20 mouse cellular contexts compared by ENCODE assay signal in genomic region chr7:65586429-65586828, GRCm38 (mm10). TPM values are rescaled to one million over a fixed set of nuclear protein-coding genes. Genes with fewer than 3 reads are reported as not detected.
DNase-seq lines count a peak whose midpoint lies in the region; ATAC-seq and TF ChIP-seq lines count a peak whose summit lies in the region.
"Had no signal": no experiment of that assay in that cellular context is flagged by ENCODE, and none has a peak within 500 bp of the region (broad histone marks: within the 10 kb centered on the region; RNA-seq: fewer than 3 reads in every experiment).

No protein-coding gene starts in this region.

- dilution Hi-C loops in CH12.LX (cut with MboI; ENCODE audit: extremely low pct_ligation_motif_present, extremely low pct_unique_long_range_greater_than_20kb, low sequenced_read_pairs) = no loop called here

- no peaks in the 10 kb centered on the region for H3K27me3 ChIP-seq in embryonic facial prominence, embryonic 11.5 days (ENCODE audit: control insufficient read depth, insufficient read depth, low read length)
- no peaks in the 10 kb centered on the region for H3K27me3 ChIP-seq in embryonic facial prominence, embryonic 10.5 days (replicated peaks; ENCODE audit: low read depth, poor library complexity, severe bottlenecking)
- no peaks in the 10 kb centered on the region for H3K27me3 ChIP-seq in lung, embryonic 14.5 days (ENCODE audit: insufficient read depth, low read length)
- no peaks in the 10 kb centered on the region for H3K27me3 ChIP-seq in CH12.LX (replicated peaks)
- H3K27me3 ChIP-seq: embryonic facial prominence, embryonic 12.5 days; heart, embryonic 12.5 days; hindbrain, embryonic 12.5 days; Patski had no signal

- no peak overlapping the region for H3K4me3 ChIP-seq in embryonic facial prominence, embryonic 11.5 days (ENCODE audit: low read depth, low read length)
- no peak overlapping the region for H3K4me3 ChIP-seq in embryonic facial prominence, embryonic 10.5 days
- H3K4me3 ChIP-seq in lung, embryonic 14.5 days (ENCODE audit: low read depth, low read length) = no peak overlapping the region
- no peak overlapping the region for H3K4me3 ChIP-seq in CH12.LX (replicated peaks in 1 of 3; ENCODE audit: low read depth in 2 of 3, low read length in 2 of 3, poor library complexity in 1 of 3)
- H3K4me3 ChIP-seq: embryonic facial prominence, embryonic 12.5 days; gastrocnemius, adult 2 months; heart, embryonic 12.5 days; hindbrain, embryonic 12.5 days had no signal

- TF ChIP-seq POLR2A in CH12.LX (IDR thresholded peaks at IDR 0.05; ENCODE audit: low read depth, low read length) = no peak

- ATAC-seq in embryonic facial prominence, embryonic 11.5 days (replicated peaks; ENCODE audit: insufficient number of reproducible peaks, low FRiP score, low TSS enrichment, low read depth) = no peak
- ATAC-seq in lung, embryonic 14.5 days (ENCODE audit: insufficient read depth) = no peak
- ATAC-seq: activated CD4-positive, CD25-positive, alpha-beta regulatory T cell, adult 4 months; CD4-positive, CD25-positive, alpha-beta regulatory T cell, adult 4 months; forebrain, embryonic 16.5 days; Patski had no signal

- no peak overlapping the region for H3K9ac ChIP-seq in embryonic facial prominence, embryonic 11.5 days (replicated peaks; ENCODE audit: low read length)
- H3K9ac ChIP-seq in lung, embryonic 14.5 days = no peak overlapping the region
- no peak overlapping the region for H3K9ac ChIP-seq in CH12.LX (ENCODE audit: insufficient read depth, low read depth)
- H3K9ac ChIP-seq: embryonic facial prominence, embryonic 12.5 days; heart, embryonic 12.5 days; hindbrain, embryonic 12.5 days had no signal

- in situ Hi-C loops in CH12.LX (cut with MboI; ENCODE audit: low pct_ligation_motif_present, low pct_unique_long_range_greater_than_20kb, low sequenced_read_pairs) = no loop called here

- H3K79me2 ChIP-seq in CH12.LX (replicated peaks; ENCODE audit: control insufficient read depth, extremely low read depth, insufficient read depth, poor library complexity, severe bottlenecking) = no peaks in the 10 kb centered on the region

- 82% methylated on average over 12 of the region's 12 CpGs for WGBS in embryonic facial prominence, embryonic 11.5 days
- 85% methylated on average over 12 of the region's 12 CpGs for WGBS in embryonic facial prominence, embryonic 10.5 days
- WGBS in lung, embryonic 14.5 days = 51% methylated on average over 12 of the region's 12 CpGs

- no peak for TF ChIP-seq CTCF in lung, embryonic 14.5 days (IDR thresholded peaks at IDR 0.05; ENCODE audit: low read depth)
- no peak for TF ChIP-seq CTCF in CH12.LX (conservative IDR thresholded peaks at IDR 0.05 in 1 of 2, IDR thresholded peaks at IDR 0.05 in 1 of 2; ENCODE audit: low read depth in 2 of 2, low read length in 2 of 2)

- no peak for TF ChIP-seq RAD21 in CH12.LX (IDR thresholded peaks at IDR 0.05; ENCODE audit: low read depth, low read length)

- no peak overlapping the region for H3K27ac ChIP-seq in embryonic facial prominence, embryonic 11.5 days (replicated peaks; ENCODE audit: low read depth, low read length)
- H3K27ac ChIP-seq in embryonic facial prominence, embryonic 10.5 days (replicated peaks) = no peak overlapping the region
- no peak overlapping the region for H3K27ac ChIP-seq in lung, embryonic 14.5 days (ENCODE audit: low read depth)
- H3K27ac ChIP-seq in CH12.LX (ENCODE audit: insufficient read depth, low read depth) = no peak overlapping the region
- H3K27ac ChIP-seq: embryonic facial prominence, embryonic 12.5 days; gastrocnemius, adult 2 months; hindbrain, embryonic 12.5 days had no signal

- no peak for TF ChIP-seq EP300 in CH12.LX (IDR thresholded peaks at IDR 0.05; ENCODE audit: low read length)

- no peak overlapping the region for H3K4me2 ChIP-seq in embryonic facial prominence, embryonic 11.5 days (ENCODE audit: low read depth, low read length)
- H3K4me2 ChIP-seq in lung, embryonic 14.5 days = no peak overlapping the region
- no peak overlapping the region for H3K4me2 ChIP-seq in CH12.LX (ENCODE audit: insufficient read depth, low read depth, poor library complexity, severe bottlenecking)
- H3K4me2 ChIP-seq: embryonic facial prominence, embryonic 12.5 days; heart, embryonic 12.5 days; hindbrain, embryonic 12.5 days had no signal

- no peaks in the 10 kb centered on the region for H3K4me1 ChIP-seq in embryonic facial prominence, embryonic 11.5 days (ENCODE audit: control insufficient read depth, insufficient read depth, low read length)
- H3K4me1 ChIP-seq in embryonic facial prominence, embryonic 10.5 days = no peaks in the 10 kb centered on the region
- H3K4me1 ChIP-seq in lung, embryonic 14.5 days (ENCODE audit: insufficient read depth) = no peaks in the 10 kb centered on the region
- H3K4me1 ChIP-seq in CH12.LX (ENCODE audit: control insufficient read depth in 1 of 2, insufficient read depth in 2 of 2) = no peaks in the 10 kb centered on the region
- H3K4me1 ChIP-seq: embryonic facial prominence, embryonic 12.5 days; heart, embryonic 12.5 days; hindbrain, embryonic 12.5 days had no signal

- no peaks in the 10 kb centered on the region for H3K9me3 ChIP-seq in embryonic facial prominence, embryonic 11.5 days (replicated peaks; ENCODE audit: control insufficient read depth, low read length)
- H3K9me3 ChIP-seq in embryonic facial prominence, embryonic 10.5 days = no peaks in the 10 kb centered on the region
- no peaks in the 10 kb centered on the region for H3K9me3 ChIP-seq in lung, embryonic 14.5 days (ENCODE audit: low read depth, low read length)
- H3K9me3 ChIP-seq in CH12.LX (replicated peaks; ENCODE audit: low read length) = no peaks in the 10 kb centered on the region
- H3K9me3 ChIP-seq: embryonic facial prominence, embryonic 12.5 days; heart, embryonic 12.5 days; hindbrain, embryonic 12.5 days had no signal

- DNase-seq in embryonic facial prominence, embryonic 11.5 days (ENCODE audit: low spot score) = peak; percentile 10
- no peak for DNase-seq in embryonic facial prominence, embryonic 10.5 days (ENCODE audit: low spot score)
- peak; percentile 21 for DNase-seq in lung, embryonic 14.5 days
- DNase-seq in lung, adult 18-20 months = no peak
- no peak for DNase-seq in CH12.LX (ENCODE audit: extremely low read depth)
- peak; percentile 28 for DNase-seq in retina, embryonic 14.5 days (ENCODE audit: low spot score)
- no peak for DNase-seq in right cerebral cortex, postnatal 4 days
- DNase-seq: adrenal gland, postnatal 14 days; B cell, adult 2 months; cerebellum, adult 9-11 months; gastrocnemius, adult 2 months; gastrocnemius, postnatal 25 days; heart, postnatal 36 days had no signal

- H3K36me3 ChIP-seq in embryonic facial prominence, embryonic 11.5 days (replicated peaks; ENCODE audit: control insufficient read depth, insufficient read depth, low read depth, low read length) = no peaks in the 10 kb centered on the region
- H3K36me3 ChIP-seq in embryonic facial prominence, embryonic 10.5 days (replicated peaks) = no peaks in the 10 kb centered on the region
- H3K36me3 ChIP-seq in lung, embryonic 14.5 days (ENCODE audit: insufficient read depth) = no peaks in the 10 kb centered on the region
- no peaks in the 10 kb centered on the region for H3K36me3 ChIP-seq in CH12.LX (replicated peaks in 1 of 2; ENCODE audit: control insufficient read depth in 1 of 2, insufficient read depth in 1 of 2, low read length in 1 of 2)
- H3K36me3 ChIP-seq: embryonic facial prominence, embryonic 12.5 days; heart, embryonic 12.5 days; hindbrain, embryonic 12.5 days had no signal

TF ChIP-seq in CH12.LX, 34 proteins besides CTCF, POLR2A, EP300 and RAD21:
- TF ChIP-seq GABPA (IDR thresholded peaks at IDR 0.05; ENCODE audit: insufficient replicate concordance, low read depth, low read length) (no peak), JUN (IDR thresholded peaks at IDR 0.05; ENCODE audit: insufficient read depth, low read depth, low read length) (no peak), MAFK (IDR thresholded peaks at IDR 0.05; ENCODE audit: insufficient replicate concordance, low read length) (peak; percentile 81), ZMIZ1 (IDR thresholded peaks at IDR 0.05; ENCODE audit: low read depth, low read length) (no peak), ZNF384 (IDR thresholded peaks at IDR 0.05; ENCODE audit: low read depth, low read length) (no peak)

RNA-seq across cellular contexts. Expression of gene Tarsl2, which starts 58.3 kb away (rescaled TPM):
- polyA plus RNA-seq in embryonic facial prominence, embryonic 11.5 days (2014; fragmentation: Nextera tagmentation; extraction: Ambion mirVana) = 10.4 and 13.0 TPM in 2 replicates
- 6.0 and 6.6 TPM in 2 replicates for polyA plus RNA-seq in embryonic facial prominence, embryonic 10.5 days (2016; fragmentation: Nextera tagmentation; extraction: Ambion mirVana)
- polyA plus RNA-seq in lung, embryonic 14.5 days (2014; fragmentation: Nextera tagmentation; extraction: Ambion mirVana) = 9.1 and 10.4 TPM in 2 replicates
- total RNA-seq in CH12.LX (2012; rRNA removed) (4.2 TPM in 2 replicates), CH12.LX (2014; rRNA removed) (3.7 and 4.0 TPM in 2 replicates)
- polyA plus RNA-seq in CH12.LX (2012; ENCODE audit: insufficient read length, low read depth) = 3.3 and 3.7 TPM in 2 replicates

RNA-seq across cellular contexts. Expression of gene Tjp1, which starts 58.8 kb away (rescaled TPM):
- 18.6 and 23.4 TPM in 2 replicates for polyA plus RNA-seq in embryonic facial prominence, embryonic 11.5 days (2014; fragmentation: Nextera tagmentation; extraction: Ambion mirVana)
- polyA plus RNA-seq in embryonic facial prominence, embryonic 10.5 days (2016; fragmentation: Nextera tagmentation; extraction: Ambion mirVana) = 23.3 and 24.3 TPM in 2 replicates
- polyA plus RNA-seq in lung, embryonic 14.5 days (2014; fragmentation: Nextera tagmentation; extraction: Ambion mirVana) = 32.2 and 32.9 TPM in 2 replicates
- not detected in 2 replicates for total RNA-seq in CH12.LX (2012; rRNA removed)
- total RNA-seq in CH12.LX (2014; rRNA removed) = not detected in 2 replicates
- not detected in 2 replicates for polyA plus RNA-seq in CH12.LX (2012; ENCODE audit: insufficient read length, low read depth)
- polyA plus RNA-seq: activated CD4-positive, CD25-positive, alpha-beta regulatory T cell, adult 4 months; CD4-positive, CD25-positive, alpha-beta regulatory T cell, adult 4 months had no signal

Comparison
In these comparisons a context has a peak if more than half of its experiments do, and no peak if none do; other contexts are left out.
1. DNase-seq: peak in embryonic facial prominence, embryonic 11.5 days (single experiment), lung, embryonic 14.5 days (single experiment) and retina, embryonic 14.5 days (single experiment); none in embryonic facial prominence, embryonic 10.5 days (single experiment), lung, adult 18-20 months (0 of 2), CH12.LX (single experiment) and right cerebral cortex, postnatal 4 days (single experiment).
2. RNA of gene Tjp1, which starts 58.8 kb away (polyA plus RNA-seq): 32.2 to 32.9 TPM in lung, embryonic 14.5 days, 23.3 to 24.3 TPM in embryonic facial prominence, embryonic 10.5 days and 18.6 to 23.4 TPM in embryonic facial prominence, embryonic 11.5 days; not detected in CH12.LX; every median in the first group is over 10 times any median in the second.